Mouse (Mus musculus) thymus, postnatal 0 days (tissue): Measurements from ENCODE around the gene Aanat. TPM values are rescaled to one million over a fixed set of nuclear protein-coding genes. Genes with fewer than 3 reads are reported as not detected.
"Not testable (repeated sequence)": the region's sequence is repeated elsewhere in the genome, so short reads cannot be mapped to it uniquely, and the experiment has no call there.

ENCODE experiments used
- DNase-seq: peaks from one replicate; pipeline ENCODE4 v3.0.0-alpha.2; 2015; ENCODE audit warnings: low spot score
- polyA plus RNA-seq: library from polyadenylated mRNA; unstranded; fragments of >200 nt; fragmentation: Nextera tagmentation; extraction: Ambion mirVana; gene quantifications from 2 replicates; pipeline ENCODE4 v1.2.1, GENCODE M21; 2015

Aanat gene
- polyA plus RNA-seq, 1 experiment from 2014 or later, result not detected

GRCm38 (mm10) chr11:116609965-116610630 lies 23.9 kb downstream of the Aanat start:
- DNase-seq, result no peak

- DNase-seq, result not testable (repeated sequence)
Observed at GRCm38 (mm10) chr11:116611168-116611567, 24.9 kb downstream of the Aanat start.

GRCm38 (mm10) chr11:116611883-116612282 lies 25.7 kb downstream of the Aanat start:
- DNase-seq, result no peak

- DNase-seq, result no peak
Observed at GRCm38 (mm10) chr11:116612554-116612953, 26.3 kb downstream of the Aanat start.

GRCm38 (mm10) chr11:116613234-116613633 lies 27.0 kb downstream of the Aanat start:
- DNase-seq, result no peak

- peak; percentile 37 for DNase-seq
Observed at GRCm38 (mm10) chr11:116615735-116616437, 29.7 kb downstream of the Aanat start.

- DNase-seq, result no peak
Observed at GRCm38 (mm10) chr11:116616438-116617118, 30.3 kb downstream of the Aanat start.

- no peak for DNase-seq
Observed at GRCm38 (mm10) chr11:116617641-116618040, 31.4 kb downstream of the Aanat start.

GRCm38 (mm10) chr11:116618666-116619065 lies 32.4 kb downstream of the Aanat start:
- no peak for DNase-seq

- DNase-seq, result no peak
Observed at GRCm38 (mm10) chr11:116619156-116619555, 32.9 kb downstream of the Aanat start.

GRCm38 (mm10) chr11:116619561-116619960 lies 33.3 kb downstream of the Aanat start:
- DNase-seq, result no peak

GRCm38 (mm10) chr11:116620073-116620472 lies 33.8 kb downstream of the Aanat start:
- no peak for DNase-seq

GRCm38 (mm10) chr11:116620559-116621253 lies 34.5 kb downstream of the Aanat start:
- no peak for DNase-seq

GRCm38 (mm10) chr11:116621258-116621704 lies 35.0 kb downstream of the Aanat start:
- DNase-seq, result no peak

GRCm38 (mm10) chr11:116623281-116624124 lies 37.3 kb downstream of the Aanat start:
- peak; percentile 18 for DNase-seq

GRCm38 (mm10) chr11:116624131-116624832 lies 38.0 kb downstream of the Aanat start:
- DNase-seq, result peak; percentile 85

GRCm38 (mm10) chr11:116625081-116626000 lies 39.1 kb downstream of the Aanat start:
- peak; percentile 68 for DNase-seq

- no peak for DNase-seq
Observed at GRCm38 (mm10) chr11:116626299-116627071, 40.3 kb downstream of the Aanat start, which contains the start of gene Rhbdf2. Gene Rhbdf2, minus strand, starts transcription at chr11:116627019.
